Mouse (Mus musculus): Measurements from ENCODE around the gene Hes7.

DNA sequence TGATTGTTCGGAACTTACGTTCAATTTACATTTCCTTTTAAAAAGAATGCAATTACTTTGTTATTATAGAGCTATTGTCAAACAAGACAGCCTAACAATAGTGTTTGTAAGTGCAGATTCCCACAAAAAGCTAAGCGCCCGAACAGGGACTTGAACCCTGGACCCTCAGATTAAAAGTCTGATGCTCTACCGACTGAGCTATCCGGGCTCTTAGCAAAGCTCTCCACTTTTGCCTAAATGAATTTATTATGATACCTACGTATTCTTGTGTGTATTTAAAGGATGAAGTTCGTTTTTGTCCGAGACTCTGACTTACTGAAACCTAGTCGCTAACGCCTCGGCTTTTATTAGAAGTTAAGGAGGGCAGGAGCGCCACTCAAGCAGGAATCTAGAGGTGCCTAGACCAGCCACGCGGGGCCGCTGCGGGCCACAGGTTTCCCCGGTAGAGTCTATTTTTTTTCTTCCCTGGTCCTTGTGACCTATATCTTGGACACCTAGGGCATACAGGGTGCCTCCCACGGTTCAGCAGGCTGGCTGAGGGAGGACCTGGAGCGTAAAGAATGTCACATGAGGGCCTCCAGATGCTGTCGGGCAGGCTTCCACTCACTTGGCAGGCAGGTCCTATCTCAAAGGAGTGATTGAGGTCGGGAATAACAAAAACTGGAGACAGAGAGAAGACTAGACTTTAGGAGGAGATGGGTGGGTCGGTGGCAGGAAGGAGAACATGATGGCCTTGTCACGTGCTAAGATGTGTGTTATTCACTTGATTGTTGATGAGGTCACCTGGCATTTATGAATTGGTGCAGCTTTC is 5.0 kb downstream of the Hes7 start:
- TF ChIP-seq CTCF (IDR thresholded peaks at IDR 0.05; ENCODE audit: borderline replicate concordance, insufficient read depth, low read length) (no peak; the same call in 1 of the 2 replicates), POLR2A (IDR thresholded peaks at IDR 0.05; ENCODE audit: low read depth, low read length) (no peak)

Measured in embryonic fibroblast, embryonic 13.5 days (primary cell).